Mouse (Mus musculus): ENCODE measurements at regions not wholly inside any gene's neighbourhood (a gene's known extent, or its start where the extent isn't known, plus 50 kb on each side); places are given as distances from the start of the nearest gene placed in this dataset.

GRCm38 (mm10) chrX:98375437-98375836 is 226.9 kb downstream of the Ar start:
- no peak for DNase-seq

GRCm38 (mm10) chrX:98380247-98380905 is 231.8 kb downstream of the Ar start:
- DNase-seq = peak; percentile 0

- no peak for DNase-seq
Measured at GRCm38 (mm10) chrX:98384017-98384416, 235.4 kb downstream of the Ar start.

GRCm38 (mm10) chrX:98392376-98392775 is 243.8 kb downstream of the Ar start:
- DNase-seq = no peak

GRCm38 (mm10) chrX:98409090-98409489 is 260.5 kb downstream of the Ar start:
- DNase-seq = no peak

GRCm38 (mm10) chrX:98419437-98419836 is 270.9 kb downstream of the Ar start:
- DNase-seq = no peak

GRCm38 (mm10) chrX:98452026-98452425 is 303.5 kb downstream of the Ar start:
- DNase-seq = no peak

- DNase-seq = no peak
Measured at GRCm38 (mm10) chrX:98476473-98477254, 328.1 kb downstream of the Ar start.

Measured in cerebellum, adult 9-10 months (tissue).